In the genomic region with DNA sequence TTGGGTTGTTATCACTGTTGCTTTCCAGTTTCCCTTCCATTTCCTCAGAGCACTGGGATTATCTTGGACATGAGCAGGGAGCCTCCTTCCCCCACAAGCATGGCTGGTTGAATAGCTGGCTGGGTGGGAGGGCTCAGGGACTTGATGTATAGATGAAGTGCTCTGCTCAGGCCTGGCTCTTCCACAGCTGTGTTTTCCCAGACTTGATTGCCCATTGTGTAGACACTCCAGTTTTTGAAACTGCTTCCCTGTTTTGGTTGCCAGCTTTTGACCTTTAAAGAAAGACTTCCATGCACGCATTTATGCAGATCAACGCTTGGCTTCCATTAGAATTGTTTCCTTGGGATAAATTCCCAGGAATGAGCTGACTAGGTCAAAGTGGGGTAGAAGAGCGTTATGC, we compare ENCODE assay signal across 27 mouse cellular contexts. TPM values are rescaled to one million over a fixed set of nuclear protein-coding genes. Genes with fewer than 3 reads are reported as not detected.
DNase-seq lines count a peak whose midpoint lies in the region; ATAC-seq lines count a peak whose summit lies in the region.
"Had no signal": no experiment of that assay in that cellular context is flagged by ENCODE, and none has a peak within 500 bp of the region (broad histone marks: within the 10 kb centered on the region; RNA-seq: fewer than 3 reads in every experiment).

No protein-coding gene starts in this region.

- no peak overlapping the region for H3K4me2 ChIP-seq in hindbrain, embryonic 12.5 days (replicated peaks)
- H3K4me2 ChIP-seq in hindbrain, embryonic 14.5 days (replicated peaks) = no peak overlapping the region
- no peak overlapping the region for H3K4me2 ChIP-seq in forebrain, embryonic 12.5 days
- H3K4me2 ChIP-seq: embryonic facial prominence, embryonic 12.5 days; heart, embryonic 11.5 days; hindbrain, embryonic 13.5 days; liver, embryonic 11.5 days; midbrain, embryonic 15.5 days; neural tube, embryonic 12.5 days had no signal

- H3K27me3 ChIP-seq in hindbrain, embryonic 12.5 days = no peaks in the 10 kb centered on the region
- H3K27me3 ChIP-seq in hindbrain, embryonic 14.5 days (ENCODE audit: control insufficient read depth, insufficient read depth, low read length) = no peaks in the 10 kb centered on the region
- H3K27me3 ChIP-seq in forebrain, embryonic 12.5 days = no peaks in the 10 kb centered on the region; the same call in 1 of the 2 replicates
- no peaks in the 10 kb centered on the region for H3K27me3 ChIP-seq in limb, embryonic 10.5 days (ENCODE audit: low read depth, poor library complexity, severe bottlenecking)
- H3K27me3 ChIP-seq in midbrain, embryonic 10.5 days (ENCODE audit: low read depth, poor library complexity, severe bottlenecking) = no peaks in the 10 kb centered on the region
- H3K27me3 ChIP-seq: embryonic facial prominence, embryonic 12.5 days; hindbrain, embryonic 13.5 days; midbrain, embryonic 15.5 days; neural tube, embryonic 12.5 days had no signal

- H3K9ac ChIP-seq in hindbrain, embryonic 12.5 days = no peak overlapping the region
- no peak overlapping the region for H3K9ac ChIP-seq in hindbrain, embryonic 14.5 days
- no peak overlapping the region for H3K9ac ChIP-seq in forebrain, embryonic 12.5 days
- H3K9ac ChIP-seq: embryonic facial prominence, embryonic 12.5 days; hindbrain, embryonic 13.5 days; liver, postnatal 0 days; midbrain, embryonic 15.5 days; neural tube, embryonic 12.5 days had no signal

- no peak for ATAC-seq in hindbrain, embryonic 12.5 days (ENCODE audit: low FRiP score)
- no peak for ATAC-seq in hindbrain, embryonic 14.5 days (ENCODE audit: low FRiP score)
- ATAC-seq in forebrain, embryonic 12.5 days (ENCODE audit: low FRiP score) = no peak
- ATAC-seq: activated CD4-positive, CD25-positive, alpha-beta regulatory T cell, adult 4 months; inflammation-experienced regulatory T-cells, adult 6 months; liver, postnatal 0 days; midbrain, embryonic 15.5 days had no signal

- WGBS in hindbrain, embryonic 12.5 days = 53% methylated on average over 3 of the region's 3 CpGs
- WGBS in hindbrain, embryonic 14.5 days = 43% methylated on average over 3 of the region's 3 CpGs
- WGBS in forebrain, embryonic 12.5 days = 52% methylated on average over 3 of the region's 3 CpGs
- WGBS in limb, embryonic 10.5 days = 62% methylated on average over 3 of the region's 3 CpGs
- WGBS in midbrain, embryonic 10.5 days = 85% methylated on average over 3 of the region's 3 CpGs

- no peaks in the 10 kb centered on the region for H3K36me3 ChIP-seq in hindbrain, embryonic 12.5 days
- H3K36me3 ChIP-seq in hindbrain, embryonic 14.5 days (replicated peaks; ENCODE audit: control insufficient read depth, insufficient read depth) = no peaks in the 10 kb centered on the region
- H3K36me3 ChIP-seq in forebrain, embryonic 12.5 days (replicated peaks) = no peaks in the 10 kb centered on the region
- no peaks in the 10 kb centered on the region for H3K36me3 ChIP-seq in limb, embryonic 10.5 days
- H3K36me3 ChIP-seq in midbrain, embryonic 10.5 days = no peaks in the 10 kb centered on the region
- H3K36me3 ChIP-seq: embryonic facial prominence, embryonic 12.5 days; hindbrain, embryonic 13.5 days; midbrain, embryonic 15.5 days; neural tube, embryonic 12.5 days had no signal

- H3K9me3 ChIP-seq in hindbrain, embryonic 12.5 days (replicated peaks) = 0 out of 2 replicates have a peak, but pooled peaks cover 7% of the 10 kb centered on the region
- no peaks in the 10 kb centered on the region for H3K9me3 ChIP-seq in hindbrain, embryonic 14.5 days (ENCODE audit: control insufficient read depth, low read length)
- no peaks in the 10 kb centered on the region for H3K9me3 ChIP-seq in forebrain, embryonic 12.5 days
- H3K9me3 ChIP-seq in limb, embryonic 10.5 days (replicated peaks) = no peaks in the 10 kb centered on the region
- peaks cover 4% of the 10 kb centered on the region; the same call in 1 of the 2 replicates for H3K9me3 ChIP-seq in midbrain, embryonic 10.5 days (replicated peaks)
- H3K9me3 ChIP-seq: embryonic facial prominence, embryonic 12.5 days; hindbrain, embryonic 13.5 days; midbrain, embryonic 15.5 days; neural tube, embryonic 12.5 days had no signal

- H3K27ac ChIP-seq in hindbrain, embryonic 12.5 days = peak overlapping the region; percentile 23; the same call in 1 of the 2 replicates
- H3K27ac ChIP-seq in hindbrain, embryonic 14.5 days = no peak overlapping the region
- peak overlapping the region; percentile 47; the same call in 1 of the 2 replicates for H3K27ac ChIP-seq in forebrain, embryonic 12.5 days
- peak overlapping the region; percentile 2; the same call in 1 of the 2 replicates for H3K27ac ChIP-seq in limb, embryonic 10.5 days
- no peak overlapping the region for H3K27ac ChIP-seq in midbrain, embryonic 10.5 days (replicated peaks)
- H3K27ac ChIP-seq: hindbrain, embryonic 13.5 days; layer of hippocampus, adult 2 months; midbrain, embryonic 15.5 days; neural tube, embryonic 12.5 days had no signal

- no peak overlapping the region for H3K4me3 ChIP-seq in hindbrain, embryonic 12.5 days
- no peak overlapping the region for H3K4me3 ChIP-seq in hindbrain, embryonic 14.5 days (replicated peaks; ENCODE audit: low read length)
- H3K4me3 ChIP-seq in forebrain, embryonic 12.5 days (replicated peaks) = no peak overlapping the region
- H3K4me3 ChIP-seq in limb, embryonic 10.5 days = no peak overlapping the region
- no peak overlapping the region for H3K4me3 ChIP-seq in midbrain, embryonic 10.5 days
- H3K4me3 ChIP-seq: embryonic facial prominence, embryonic 12.5 days; erythroblast, embryonic 14.5 days; hindbrain, embryonic 13.5 days; layer of hippocampus, adult 2 months; megakaryocyte, embryonic 14.5 days; midbrain, embryonic 15.5 days; neural tube, embryonic 12.5 days had no signal

- peaks cover 35% of the 10 kb centered on the region for H3K4me1 ChIP-seq in hindbrain, embryonic 12.5 days
- peaks cover 9% of the 10 kb centered on the region for H3K4me1 ChIP-seq in hindbrain, embryonic 14.5 days (replicated peaks; ENCODE audit: control insufficient read depth, insufficient read depth, low read length)
- peaks cover 21% of the 10 kb centered on the region for H3K4me1 ChIP-seq in forebrain, embryonic 12.5 days
- peaks cover 82% of the 10 kb centered on the region for H3K4me1 ChIP-seq in limb, embryonic 10.5 days
- H3K4me1 ChIP-seq in midbrain, embryonic 10.5 days = peaks cover 67% of the 10 kb centered on the region

- DNase-seq in hindbrain, embryonic 14.5 days (ENCODE audit: low spot score) = no peak
- DNase-seq in ZHBTc4 (ENCODE audit: low read depth, low spot score) = peak; percentile 62
- no peak for DNase-seq in limb, embryonic 10.5 days (ENCODE audit: low spot score)
- DNase-seq in cerebellum, adult 8-10 months = no peak
- no peak for DNase-seq in midbrain, embryonic 10.5 days (ENCODE audit: low spot score)
- DNase-seq: adrenal gland, adult 8-10 months; cerebellum, adult 9-10 months; heart, postnatal 14 days; kidney, adult 8-10 months; kidney, postnatal 25 days; liver, postnatal 0 days; retina, postnatal 1 day; right cerebral cortex, postnatal 25 days; thymus, postnatal 14 days had no signal

RNA-seq across cellular contexts. Expression of gene Ccr7, which starts 32.2 kb away (rescaled TPM):
- 0.25 and 0.42 TPM in 2 replicates for polyA plus RNA-seq in hindbrain, embryonic 12.5 days (2016; fragmentation: Nextera tagmentation; extraction: Ambion mirVana)
- polyA plus RNA-seq in hindbrain, embryonic 14.5 days (2014; fragmentation: Nextera tagmentation; extraction: Ambion mirVana) = 0.23 TPM in 1 of 2 replicates, not detected in the other
- polyA plus RNA-seq in forebrain, embryonic 12.5 days (2016; fragmentation: Nextera tagmentation; extraction: Ambion mirVana) = 0.19 TPM in 1 of 2 replicates, not detected in the other
- polyA plus RNA-seq in limb, embryonic 10.5 days (2016; fragmentation: Nextera tagmentation; extraction: Ambion mirVana) = 0.82 and 1.3 TPM in 2 replicates
- polyA plus RNA-seq in midbrain, embryonic 10.5 days (2016; fragmentation: Nextera tagmentation; extraction: Ambion mirVana) = 0.14 TPM in 1 of 2 replicates, not detected in the other
- polyA plus RNA-seq: erythroblast, embryonic 14.5 days; hindbrain, embryonic 13.5 days; midbrain, embryonic 15.5 days had no signal

RNA-seq across cellular contexts. Expression of gene Tns4, which starts 33.6 kb away (rescaled TPM):
- polyA plus RNA-seq in hindbrain, embryonic 12.5 days (2016; fragmentation: Nextera tagmentation; extraction: Ambion mirVana) = 0.32 and 0.36 TPM in 2 replicates
- polyA plus RNA-seq in hindbrain, embryonic 14.5 days (2014; fragmentation: Nextera tagmentation; extraction: Ambion mirVana) = 0.20 TPM in 1 of 2 replicates, not detected in the other
- 0.04 and 0.29 TPM in 2 replicates for polyA plus RNA-seq in forebrain, embryonic 12.5 days (2016; fragmentation: Nextera tagmentation; extraction: Ambion mirVana)
- polyA plus RNA-seq in limb, embryonic 10.5 days (2016; fragmentation: Nextera tagmentation; extraction: Ambion mirVana) = 0.74 and 1.4 TPM in 2 replicates
- 0.55 and 0.84 TPM in 2 replicates for polyA plus RNA-seq in midbrain, embryonic 10.5 days (2016; fragmentation: Nextera tagmentation; extraction: Ambion mirVana)
- polyA plus RNA-seq: activated CD4-positive, CD25-positive, alpha-beta regulatory T cell, adult 4 months; erythroblast, embryonic 14.5 days; liver, embryonic 11.5 days had no signal

Comparison
In these comparisons a context has a peak if more than half of its experiments do, and no peak if none do; other contexts are left out.
1. H3K27ac ChIP-seq: peak in hindbrain, embryonic 12.5 days (single experiment), forebrain, embryonic 12.5 days (single experiment) and limb, embryonic 10.5 days (single experiment); none in hindbrain, embryonic 14.5 days (single experiment) and midbrain, embryonic 10.5 days (single experiment).